Mouse (Mus musculus): ENCODE results near the gene Bet1. TPM values are rescaled to one million over a fixed set of nuclear protein-coding genes. Genes with fewer than 3 reads are reported as not detected.

The Bet1 gene
- polyA plus RNA-seq, 1 experiment from 2014 or later: 31.5 TPM

Other genes starting within 250 kb of the Bet1 start
- gene Tfpi2, start 98.1 kb downstream of the Bet1 start, polyA plus RNA-seq (2015; fragmentation: Nextera tagmentation; extraction: Ambion mirVana): 0.41 and 0.51 TPM in 2 replicates
- gene Gngt1, start 93.2 kb downstream of the Bet1 start, polyA plus RNA-seq (2015; fragmentation: Nextera tagmentation; extraction: Ambion mirVana): not detected in 2 replicates
- 28.0 and 33.4 TPM in 2 replicates for gene Gng11, start 83.1 kb downstream of the Bet1 start, polyA plus RNA-seq (2015; fragmentation: Nextera tagmentation; extraction: Ambion mirVana)